8 mouse cellular contexts compared by ENCODE assay signal in the genomic region with DNA sequence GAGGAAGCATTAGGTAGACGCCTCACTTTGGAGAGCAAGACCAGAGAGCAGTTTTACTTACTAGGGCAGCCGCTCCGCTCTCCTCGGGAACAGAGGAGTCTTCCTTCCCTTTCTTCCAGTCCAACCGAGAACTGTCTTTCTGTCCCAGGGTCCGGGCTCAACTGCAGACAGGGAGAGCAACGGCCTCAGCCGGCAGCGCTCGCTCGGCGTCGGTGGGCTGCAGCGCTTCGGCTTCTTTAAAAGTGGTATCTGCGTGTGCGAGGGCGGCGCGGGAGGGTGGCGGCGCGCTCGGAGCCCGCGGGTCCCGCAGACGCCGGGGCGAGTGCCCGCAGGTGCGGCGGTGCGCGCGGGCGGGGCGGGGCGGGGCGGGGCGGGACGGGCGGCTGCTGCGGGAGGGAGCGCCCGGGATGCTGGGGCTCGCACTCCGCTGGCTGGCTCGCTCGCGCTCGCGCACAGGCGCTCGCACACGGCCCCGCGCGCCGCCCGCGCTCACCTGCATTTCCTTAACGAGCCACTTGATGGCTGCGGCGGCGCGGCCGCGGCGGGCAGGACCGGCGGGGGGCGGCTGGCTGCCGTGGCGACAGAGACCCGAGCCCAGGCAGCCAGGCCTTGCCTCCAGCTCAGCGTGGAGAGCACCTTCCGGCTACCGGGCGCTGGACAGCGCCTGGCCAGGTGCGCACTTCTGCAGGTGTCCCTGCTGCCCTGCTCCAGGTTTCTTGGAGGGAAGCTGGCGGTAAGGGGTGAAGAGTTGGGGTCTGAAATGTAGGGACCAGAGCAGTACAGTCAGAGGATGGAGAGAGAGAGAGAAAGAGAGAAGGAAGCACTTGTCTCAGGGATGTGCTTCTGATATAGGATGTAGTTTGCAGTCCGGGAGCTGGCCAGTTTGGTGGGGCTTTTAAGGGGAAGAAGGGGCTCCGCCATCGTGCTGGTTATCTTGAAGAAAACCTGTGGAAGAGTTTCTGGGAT. TPM values are rescaled to one million over a fixed set of nuclear protein-coding genes. Genes with fewer than 3 reads are reported as not detected.
DNase-seq lines count a peak whose midpoint lies in the region; ATAC-seq lines count a peak whose summit lies in the region.

A gene (minus strand): TSS at position 433 of the 966 bp plus-strand sequence.

- intact Hi-C loops in gastrocnemius, postnatal 14 days (cut with DNase I; ENCODE audit: low total_unique reads): no loop called here
- intact Hi-C loops in left cerebral cortex, postnatal 25 days (cut with DNase I): loop anchor here (2.0 to 5.0 kb wide), 2 partner anchors 210 to 565 kb away; no protein-coding TSS in a partner anchor

- no peak within 1 kb of the TSS for H3K27ac ChIP-seq in embryonic facial prominence, embryonic 14.5 days (replicated peaks; ENCODE audit: low read depth, low read length)
- peak within 1 kb of the TSS; percentile 86 for H3K27ac ChIP-seq in hindbrain, embryonic 13.5 days
- 0 out of 2 replicates have a peak within 1 kb of the TSS, but pooled peaks have one; percentile 27 for H3K27ac ChIP-seq in neural tube, embryonic 11.5 days (ENCODE audit: low read depth, low read length)

- peak within 1 kb of the TSS; percentile 91 for H3K4me2 ChIP-seq in embryonic facial prominence, embryonic 14.5 days (ENCODE audit: low read depth, low read length)
- H3K4me2 ChIP-seq in hindbrain, embryonic 13.5 days: peak within 1 kb of the TSS; percentile 78
- H3K4me2 ChIP-seq in neural tube, embryonic 11.5 days (ENCODE audit: low read depth): peak within 1 kb of the TSS; percentile 84

- peak within 1 kb of the TSS; percentile 53 for H3K4me3 ChIP-seq in embryonic facial prominence, embryonic 14.5 days (ENCODE audit: low read depth, low read length)
- H3K4me3 ChIP-seq in hindbrain, embryonic 13.5 days: peak within 1 kb of the TSS; percentile 62
- peak within 1 kb of the TSS; percentile 64 for H3K4me3 ChIP-seq in neural tube, embryonic 11.5 days (ENCODE audit: low read depth, low read length)

- H3K4me1 ChIP-seq in embryonic facial prominence, embryonic 14.5 days (ENCODE audit: control insufficient read depth, insufficient read depth, low read length): no peaks in the 10 kb centered on the region
- H3K4me1 ChIP-seq in hindbrain, embryonic 13.5 days (replicated peaks): peaks cover 8% of the 10 kb centered on the region; the same call in 1 of the 2 replicates
- H3K4me1 ChIP-seq in neural tube, embryonic 11.5 days (ENCODE audit: control insufficient read depth, insufficient read depth, low read length): no peaks in the 10 kb centered on the region

- H3K9ac ChIP-seq in embryonic facial prominence, embryonic 14.5 days (ENCODE audit: low read depth, low read length): peak within 1 kb of the TSS; percentile 58
- peak within 1 kb of the TSS; percentile 79 for H3K9ac ChIP-seq in hindbrain, embryonic 13.5 days
- H3K9ac ChIP-seq in neural tube, embryonic 11.5 days (ENCODE audit: low read length): peak within 1 kb of the TSS; percentile 60

- peak; percentile 93 for ATAC-seq in embryonic facial prominence, embryonic 14.5 days (ENCODE audit: low read depth)
- ATAC-seq in hindbrain, embryonic 13.5 days (ENCODE audit: low FRiP score): peak; percentile 94
- peak; percentile 85 for ATAC-seq in neural tube, embryonic 11.5 days (ENCODE audit: insufficient read depth, low FRiP score, low TSS enrichment)

- no peaks in the 10 kb centered on the region for H3K9me3 ChIP-seq in embryonic facial prominence, embryonic 14.5 days (ENCODE audit: control insufficient read depth, low read length)
- no peaks in the 10 kb centered on the region for H3K9me3 ChIP-seq in hindbrain, embryonic 13.5 days
- no peaks in the 10 kb centered on the region for H3K9me3 ChIP-seq in neural tube, embryonic 11.5 days (ENCODE audit: control insufficient read depth, low read length)

- H3K36me3 ChIP-seq in embryonic facial prominence, embryonic 14.5 days (ENCODE audit: control insufficient read depth, insufficient read depth, low read length): no peaks in the 10 kb centered on the region
- H3K36me3 ChIP-seq in hindbrain, embryonic 13.5 days: no peaks in the 10 kb centered on the region
- no peaks in the 10 kb centered on the region for H3K36me3 ChIP-seq in neural tube, embryonic 11.5 days (ENCODE audit: control insufficient read depth, insufficient read depth, low read length)

- DNase-seq in gastrocnemius, postnatal 14 days: no peak
- no peak for DNase-seq in gastrocnemius, adult 8-10 months (ENCODE audit: low spot score in 2 of 2)
- peak; percentile 38 for DNase-seq in adrenal gland, postnatal 25 days
- peak; percentile 69 for DNase-seq in embryonic facial prominence, embryonic 14.5 days (ENCODE audit: low spot score)
- DNase-seq in left cerebral cortex, postnatal 25 days (ENCODE audit: low spot score in 2 of 2): peak; percentile 70 to 79
- DNase-seq in neural tube, embryonic 11.5 days (ENCODE audit: low spot score): peak; percentile 79
- no peak for DNase-seq in thymus, adult 18-20 months

- H3K27me3 ChIP-seq in embryonic facial prominence, embryonic 14.5 days (replicated peaks; ENCODE audit: control insufficient read depth, insufficient read depth, low read length): peaks cover 31% of the 10 kb centered on the region
- H3K27me3 ChIP-seq in hindbrain, embryonic 13.5 days: no peaks in the 10 kb centered on the region
- H3K27me3 ChIP-seq in neural tube, embryonic 11.5 days (ENCODE audit: control insufficient read depth, insufficient read depth, low read length): peaks cover 12% of the 10 kb centered on the region; the same call in 1 of the 2 replicates

- WGBS in embryonic facial prominence, embryonic 14.5 days: 1% methylated on average over 38 of the region's 86 CpGs
- WGBS in hindbrain, embryonic 13.5 days: under 1% methylated on average over 72 of the region's 86 CpGs
- whole genome bisulfite sequencing in neural tube, embryonic 11.5 days: under 1% methylated on average over 57 of the region's 86 CpGs

RNA-seq across cellular contexts. Expression of the gene that starts here (rescaled TPM):
- 10 to 100 TPM; 15.9 to 21.1 TPM for total RNA-seq in gastrocnemius, postnatal 14 days (2021)
- total RNA-seq in gastrocnemius, adult 8-10 months (2022): 1 to 10 TPM; 3.5 to 4.6 (median 4.3) TPM
- 120 and 142 TPM in 2 replicates for total RNA-seq in adrenal gland, postnatal 25 days (2021)
- 46.2 and 52.2 TPM in 2 replicates for polyA plus RNA-seq in embryonic facial prominence, embryonic 14.5 days (2014; fragmentation: Nextera tagmentation; extraction: Ambion mirVana)
- polyA plus RNA-seq in hindbrain, embryonic 13.5 days (2015; fragmentation: Nextera tagmentation; extraction: Ambion mirVana): 90.0 and 96.7 TPM in 2 replicates
- 100 to 1,000 TPM; 331 to 336 TPM for total RNA-seq in left cerebral cortex, postnatal 25 days (2021)
- polyA plus RNA-seq in neural tube, embryonic 11.5 days (2014; fragmentation: Nextera tagmentation; extraction: Ambion mirVana): 33.4 and 41.2 TPM in 2 replicates

Comparison
In these comparisons a context has a peak if more than half of its experiments do, and no peak if none do; other contexts are left out.
1. DNase-seq: peak in adrenal gland, postnatal 25 days (single experiment), embryonic facial prominence, embryonic 14.5 days (single experiment), left cerebral cortex, postnatal 25 days (2 of 2) and neural tube, embryonic 11.5 days (single experiment); none in gastrocnemius, postnatal 14 days (single experiment), gastrocnemius, adult 8-10 months (0 of 2) and thymus, adult 18-20 months (0 of 2).
2. Peak in every context shown above with its lines, with median percentiles within 50 percentile points of each other: ATAC-seq, H3K4me2 ChIP-seq, H3K4me3 ChIP-seq and H3K9ac ChIP-seq.